Mouse (Mus musculus): ENCODE results near the gene Ank. TPM values are rescaled to one million over a fixed set of nuclear protein-coding genes. Genes with fewer than 3 reads are reported as not detected.

The Ank gene
- total and polyA plus RNA-seq, 3 experiments: 0.04 to 0.15 TPM; not detected in 1

GRCm38 (mm10) chr15:27444772-27445347, 21.6 kb upstream of the Ank start:
- Histone ChIP-seq H3K9me3 (replicated peaks; ENCODE audit: insufficient read depth, low read length) (no peaks in the 10 kb centered on the region), H3K27ac (ENCODE audit: control insufficient read depth, low read depth, low read length) (no peak overlapping the region), H3K4me3 (ENCODE audit: control insufficient read depth in 1 of 2, insufficient read depth in 1 of 2, low read depth in 2 of 2, low read length in 2 of 2) (no peak overlapping the region), H3K27me3 (ENCODE audit: control insufficient read depth in 1 of 2, insufficient read depth in 2 of 2, low read length in 2 of 2) (no peaks in the 10 kb centered on the region), H3K36me3 (ENCODE audit: control insufficient read depth in 1 of 2, insufficient read depth in 2 of 2, low read length in 2 of 2) (no peaks in the 10 kb centered on the region), H3K4me1 (ENCODE audit: control insufficient read depth in 1 of 2, insufficient read depth in 2 of 2, low read length in 2 of 2) (no peaks in the 10 kb centered on the region), H3K79me2 (ENCODE audit: control insufficient read depth, insufficient read depth, low read length, poor library complexity) (no peaks in the 10 kb centered on the region), H3K9ac (ENCODE audit: control insufficient read depth, low read depth, low read length, poor library complexity, severe bottlenecking) (no peak overlapping the region)
- TF ChIP-seq ZC3H11A (IDR thresholded peaks at IDR 0.05; ENCODE audit: low read depth, low read length) (no peak), GABPA (IDR thresholded peaks at IDR 0.05; ENCODE audit: low read depth, low read length) (no peak), UBTF (IDR thresholded peaks at IDR 0.05; ENCODE audit: borderline replicate concordance, insufficient read depth, low read depth, low read length) (no peak), E2F4 (IDR thresholded peaks at IDR 0.05; ENCODE audit: borderline replicate concordance, low read depth, low read length) (no peak), POLR2A (IDR thresholded peaks at IDR 0.05; ENCODE audit: control insufficient read depth in 1 of 2, insufficient read depth in 1 of 2, low read depth in 1 of 2, low read length in 2 of 2, poor library complexity in 1 of 2) (no peak), GATA1 (IDR thresholded peaks at IDR 0.05; ENCODE audit: low read depth, low read length) (no peak), HCFC1 (IDR thresholded peaks at IDR 0.05; ENCODE audit: low read depth, low read length) (no peak), EP300 (IDR thresholded peaks at IDR 0.05; ENCODE audit: low read depth in 1 of 2, low read length in 2 of 2) (no peak), RAD21 (IDR thresholded peaks at IDR 0.05; ENCODE audit: low read depth, low read length) (no peak), TBP (IDR thresholded peaks at IDR 0.05; ENCODE audit: low read depth, low read length) (no peak), USF1 (IDR thresholded peaks at IDR 0.05; ENCODE audit: low read depth, low read length) (no peak)
- no peak for DNase-seq (ENCODE audit: low read depth, low spot score)

GRCm38 (mm10) chr15:27450689-27451088, 15.8 kb upstream of the Ank start:
- H3K4me1 ChIP-seq (ENCODE audit: control insufficient read depth in 1 of 2, insufficient read depth in 2 of 2, low read length in 2 of 2): peaks cover 12 to 15% of the 10 kb centered on the region in 2 experiments

More at GRCm38 (mm10) chr15:27450689-27451088, 15.8 kb upstream of the Ank start:
- no peak overlapping the region for H3K9ac ChIP-seq (ENCODE audit: control insufficient read depth, low read depth, low read length, poor library complexity, severe bottlenecking)
- TF ChIP-seq ZMIZ1 (IDR thresholded peaks at IDR 0.05; ENCODE audit: low read depth, low read length) (no peak), POLR2AphosphoS5 (IDR thresholded peaks at IDR 0.05; ENCODE audit: borderline replicate concordance, low read depth, low read length) (no peak), RAD21 (IDR thresholded peaks at IDR 0.05; ENCODE audit: low read depth, low read length) (no peak), ETS1 (IDR thresholded peaks at IDR 0.05; ENCODE audit: low read depth, low read length) (no peak), RCOR1 (IDR thresholded peaks at IDR 0.05; ENCODE audit: low read depth, low read length) (no peak), TBP (IDR thresholded peaks at IDR 0.05; ENCODE audit: low read depth, low read length) (no peak), MAFK (IDR thresholded peaks at IDR 0.05; ENCODE audit: borderline replicate concordance, low read depth, low read length) (no peak), KAT2A (conservative IDR thresholded peaks at IDR 0.05; ENCODE audit: low read depth, low read length) (no peak), MXI1 (IDR thresholded peaks at IDR 0.05; ENCODE audit: low read depth, low read length) (no peak), USF2 (IDR thresholded peaks at IDR 0.05; ENCODE audit: borderline replicate concordance in 1 of 2, insufficient read depth in 1 of 2, low read depth in 1 of 2, low read length in 2 of 2) (no peak), CHD2 (IDR thresholded peaks at IDR 0.05; ENCODE audit: low read length) (no peak), BHLHE40 (IDR thresholded peaks at IDR 0.05; ENCODE audit: borderline replicate concordance, low read depth, low read length) (no peak), NRF1 (IDR thresholded peaks at IDR 0.05; ENCODE audit: insufficient read depth, low read depth, low read length, poor library complexity, severe bottlenecking) (no peak), HCFC1 (IDR thresholded peaks at IDR 0.05; ENCODE audit: low read depth, low read length) (no peak), E2F4 (IDR thresholded peaks at IDR 0.05; ENCODE audit: borderline replicate concordance, low read depth, low read length) (no peak), SMC3 (IDR thresholded peaks at IDR 0.05; ENCODE audit: low read depth, low read length) (no peak), MYB (IDR thresholded peaks at IDR 0.05; ENCODE audit: low read depth, low read length) (no peak), ZKSCAN1 (IDR thresholded peaks at IDR 0.05; ENCODE audit: low read depth, low read length) (no peak), TAL1 (IDR thresholded peaks at IDR 0.05; ENCODE audit: low read length) (no peak), SIN3A (IDR thresholded peaks at IDR 0.05; ENCODE audit: low read length) (no peak)
- peaks cover 0 to 14% of the 10 kb centered on the region in 2 experiments; a peak in 2 of 4 replicates for H3K36me3 ChIP-seq (ENCODE audit: control insufficient read depth in 1 of 2, insufficient read depth in 2 of 2, low read length in 2 of 2)
- no peaks in the 10 kb centered on the region for H3K9me3 ChIP-seq (replicated peaks; ENCODE audit: insufficient read depth, low read length)
- no peak for DNase-seq (ENCODE audit: low read depth, low spot score)
- H3K4me3 ChIP-seq (ENCODE audit: control insufficient read depth in 1 of 2, insufficient read depth in 1 of 2, low read depth in 2 of 2, low read length in 2 of 2): no peak overlapping the region
- H3K27me3 ChIP-seq (ENCODE audit: control insufficient read depth in 1 of 2, insufficient read depth in 2 of 2, low read length in 2 of 2): no peaks in the 10 kb centered on the region
- H3K27ac ChIP-seq (ENCODE audit: control insufficient read depth, low read depth, low read length): no peak overlapping the region
- H3K79me2 ChIP-seq (ENCODE audit: control insufficient read depth, insufficient read depth, low read length, poor library complexity): no peaks in the 10 kb centered on the region

Measured in MEL (cell line).